Mouse (Mus musculus): ENCODE measurements around the gene Duxbl1.
"Not testable (repeated sequence)": the region's sequence is repeated elsewhere in the genome, so short reads cannot be mapped to it uniquely, and the experiment has no call there.

DNA sequence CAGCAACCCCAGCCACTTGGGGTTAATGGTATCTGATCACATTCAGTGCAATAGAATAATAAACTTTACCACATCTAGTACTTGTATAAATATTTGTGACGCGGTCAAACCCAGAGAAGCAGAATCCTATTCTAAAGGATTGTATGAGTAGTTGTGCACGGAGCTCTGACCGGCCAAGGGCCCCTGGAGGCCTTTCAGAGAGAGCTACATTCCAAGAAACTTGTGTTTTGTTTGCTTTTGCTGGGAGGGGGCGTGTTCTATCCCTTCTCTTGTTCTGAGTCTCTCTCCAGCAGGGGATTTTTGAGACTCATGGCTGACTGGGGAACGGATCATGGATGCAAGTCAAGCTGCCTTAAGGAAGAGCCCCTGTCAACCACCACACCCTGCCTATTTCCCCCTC is 57.1 kb downstream of the Duxbl1 start:
- not testable (repeated sequence) for TF ChIP-seq CTCF (IDR thresholded peaks at IDR 0.05; ENCODE audit: low read depth, low read length); POLR2A (IDR thresholded peaks at IDR 0.05; ENCODE audit: extremely low read depth, insufficient read depth, low read length)
